Mouse (Mus musculus): ENCODE measurements around the gene Mydgf. TPM values are rescaled to one million over a fixed set of nuclear protein-coding genes. Genes with fewer than 3 reads are reported as not detected.

Mydgf gene
- polyA plus RNA-seq, 1 experiment from 2014 or later: 63.2 TPM

DNA sequence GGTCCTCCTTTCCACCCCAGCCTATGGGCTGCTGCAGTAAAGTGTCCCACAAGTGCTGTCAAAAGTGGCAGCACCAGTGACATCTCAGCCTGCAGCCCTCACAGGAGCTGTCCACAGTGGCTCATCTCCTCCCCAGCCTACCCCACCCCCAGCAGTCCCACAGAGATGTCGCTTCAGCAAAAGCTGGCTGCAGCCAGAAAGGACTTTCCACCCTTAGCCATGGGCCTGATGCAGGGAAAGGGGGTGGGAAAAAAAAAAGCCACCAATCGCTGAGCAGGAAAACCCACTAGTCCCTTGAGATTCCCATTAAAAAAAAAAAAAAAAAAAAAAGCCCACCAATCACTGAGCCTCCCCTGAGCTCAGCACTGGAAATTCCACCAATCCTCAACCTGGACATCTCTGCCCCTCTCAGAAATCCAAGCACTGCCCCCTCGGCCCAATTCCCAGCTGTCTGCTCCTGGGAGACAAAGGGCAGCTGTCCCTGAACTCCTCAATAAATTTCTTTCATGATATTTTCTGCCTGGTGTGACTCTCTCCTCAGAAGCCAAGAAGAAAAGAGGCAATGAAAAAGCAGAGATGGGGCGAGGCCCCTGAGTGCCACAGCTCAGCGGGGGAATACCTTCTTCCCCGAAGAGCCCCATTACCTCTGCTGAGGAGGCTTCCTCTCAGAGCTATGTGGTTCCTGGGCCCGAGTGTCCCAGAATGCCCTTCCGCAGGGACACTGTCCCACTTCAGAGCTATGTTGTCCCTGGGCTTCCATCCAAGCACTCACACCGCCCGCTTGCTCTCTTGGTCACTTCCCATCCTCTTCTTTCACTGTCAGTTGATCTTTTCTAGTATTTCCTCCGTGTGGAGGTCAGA is 1.8 kb upstream of the Mydgf start:
- ATAC-seq (replicated peaks): no peak
- 48% methylated on average over 11 of the region's 11 CpGs for WGBS
- no peak overlapping the region for H3K4me2 ChIP-seq (replicated peaks)
- peak overlapping the region; percentile 25 for H3K27ac ChIP-seq (replicated peaks)
- no peak overlapping the region for H3K4me3 ChIP-seq
- no peak overlapping the region for H3K9ac ChIP-seq (replicated peaks)
- peaks cover 12% of the 10 kb centered on the region for H3K4me1 ChIP-seq
- no peaks in the 10 kb centered on the region for H3K9me3 ChIP-seq
- H3K27me3 ChIP-seq: no peaks in the 10 kb centered on the region
- peaks cover 49% of the 10 kb centered on the region for H3K36me3 ChIP-seq

DNA sequence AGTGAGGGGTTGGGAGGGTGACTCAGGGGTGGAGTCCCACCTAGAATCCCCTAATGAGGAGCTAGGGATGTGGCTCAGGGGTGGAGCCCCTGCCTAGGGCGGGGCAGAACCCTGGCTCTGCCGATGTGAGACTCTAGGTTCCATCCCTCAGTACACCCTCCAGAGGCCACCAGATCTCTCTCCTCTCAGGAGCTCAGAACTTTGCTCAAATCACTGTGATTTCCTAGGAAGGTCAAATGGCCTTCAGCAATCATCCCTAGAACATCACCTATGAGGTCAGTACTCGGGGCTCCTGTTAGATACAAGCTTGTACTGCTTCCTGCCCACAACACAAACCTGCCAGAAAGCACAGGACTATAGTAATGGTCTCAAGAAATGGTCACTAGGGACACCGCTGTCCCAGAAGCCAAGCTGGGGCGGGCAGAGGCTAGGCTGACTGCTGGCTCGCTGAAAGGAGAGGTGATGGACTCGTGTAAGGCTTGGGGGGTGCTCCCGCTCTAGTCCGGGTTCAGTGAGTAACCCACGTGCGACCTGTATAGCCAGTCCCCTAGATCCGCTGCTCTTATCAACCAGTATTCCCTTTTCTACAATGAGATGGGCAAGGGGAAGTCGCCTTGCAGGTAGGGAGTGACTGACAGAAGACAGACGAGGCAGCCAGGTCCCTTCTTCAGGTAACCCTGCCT is 604 bp downstream of the Mydgf start:
- WGBS: 1% methylated on average over 14 of the region's 14 CpGs
- Histone ChIP-seq H3K27me3 (no peaks in the 10 kb centered on the region), H3K9ac (replicated peaks) (peak overlapping the region; percentile 80), H3K4me3 (peak overlapping the region; percentile 83), H3K4me1 (peaks cover 12% of the 10 kb centered on the region), H3K9me3 (no peaks in the 10 kb centered on the region), H3K4me2 (replicated peaks) (peak overlapping the region; percentile 94), H3K27ac (replicated peaks) (peak overlapping the region; percentile 61), H3K36me3 (peaks cover 45% of the 10 kb centered on the region)
- peak; percentile 49 for ATAC-seq (replicated peaks)

DNA sequence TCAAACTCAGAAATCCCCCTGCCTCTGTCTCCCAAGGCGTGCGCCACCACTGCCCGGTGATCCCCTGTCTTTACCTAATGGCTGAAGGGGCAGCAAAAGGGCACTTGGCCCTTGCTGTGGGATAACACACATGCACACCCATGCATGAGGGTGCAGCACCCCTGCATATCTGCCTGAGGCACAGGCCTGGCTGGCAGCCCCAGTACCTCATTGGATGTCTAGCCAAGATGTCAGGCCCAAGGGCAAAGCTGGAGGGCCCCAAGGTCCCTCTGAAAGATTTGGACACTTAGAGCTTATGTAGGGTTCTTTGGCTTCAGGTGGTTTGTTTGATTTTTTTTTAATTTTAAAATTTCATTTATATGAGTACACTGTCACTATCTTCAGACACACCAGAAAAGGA is 8.3 kb downstream of the Mydgf start:
- Histone ChIP-seq H3K36me3 (peaks cover 43% of the 10 kb centered on the region), H3K4me2 (replicated peaks) (no peak overlapping the region), H3K9me3 (no peaks in the 10 kb centered on the region), H3K9ac (replicated peaks) (no peak overlapping the region), H3K27ac (replicated peaks) (no peak overlapping the region), H3K4me1 (peaks cover 5% of the 10 kb centered on the region; the same call in 1 of the 2 replicates), H3K4me3 (no peak overlapping the region), H3K27me3 (no peaks in the 10 kb centered on the region)
- WGBS: 98% methylated on average over 3 of the region's 3 CpGs
- ATAC-seq (replicated peaks): no peak

DNA sequence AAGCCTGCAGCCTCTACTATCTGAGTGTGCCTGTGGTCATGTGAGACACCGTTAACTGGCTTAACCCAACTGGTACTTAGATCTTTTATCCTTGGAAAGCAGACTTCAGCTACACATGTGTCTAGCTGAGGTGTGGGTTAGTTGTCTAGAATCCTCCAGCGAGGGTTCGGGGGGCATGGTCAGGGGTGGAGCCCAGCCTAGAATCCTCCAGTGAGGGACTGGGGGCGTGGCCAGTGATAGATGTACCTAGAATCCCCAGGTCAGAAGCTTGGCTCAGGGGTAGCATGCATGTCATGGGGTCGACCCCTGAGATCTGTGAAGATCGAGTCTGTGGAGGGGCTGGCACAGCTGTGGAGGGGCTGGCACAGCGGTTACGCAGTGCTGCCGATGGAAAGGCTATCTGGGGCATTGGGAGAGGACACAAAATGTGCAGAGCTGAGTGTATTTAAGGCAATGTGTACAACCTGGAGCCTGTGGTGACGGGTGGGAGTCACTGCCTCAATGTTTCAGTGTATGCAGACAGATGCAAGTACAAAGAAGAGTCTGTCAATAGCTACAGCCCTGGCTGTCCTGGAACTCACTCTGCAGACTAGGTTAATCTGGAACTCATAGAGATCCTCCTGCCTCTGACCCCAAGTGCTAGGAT is 10.2 kb downstream of the Mydgf start:
- Histone ChIP-seq H3K4me1 (peaks cover 6% of the 10 kb centered on the region; the same call in 1 of the 2 replicates), H3K4me2 (replicated peaks) (no peak overlapping the region), H3K36me3 (peaks cover 29% of the 10 kb centered on the region), H3K27ac (replicated peaks) (no peak overlapping the region), H3K27me3 (no peaks in the 10 kb centered on the region), H3K9ac (replicated peaks) (no peak overlapping the region), H3K9me3 (no peaks in the 10 kb centered on the region), H3K4me3 (no peak overlapping the region)
- no peak for ATAC-seq (replicated peaks)
- 60% methylated on average over 10 of the region's 10 CpGs for WGBS

DNA sequence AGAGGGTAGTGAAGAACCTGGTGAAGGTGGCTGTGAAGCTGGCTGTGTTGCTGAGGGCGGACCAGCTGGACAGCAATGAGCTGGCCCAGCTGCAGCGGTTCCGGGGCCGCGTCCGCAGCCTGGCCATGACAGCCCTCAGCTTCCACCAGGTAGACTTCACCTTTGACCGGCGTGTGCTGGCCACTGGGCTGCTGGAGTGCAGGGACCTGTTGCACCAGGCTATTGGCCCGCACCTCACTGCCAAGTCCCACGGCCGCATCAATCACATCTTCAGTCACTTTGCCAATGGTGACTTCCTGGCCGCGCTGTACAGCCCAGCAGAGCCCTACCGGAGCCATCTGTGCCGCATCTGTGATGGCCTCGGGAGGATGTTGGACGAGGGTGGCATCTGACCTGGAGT is 11.8 kb downstream of the Mydgf start:
- Histone ChIP-seq H3K36me3 (peaks cover 16% of the 10 kb centered on the region), H3K4me1 (peaks cover 6% of the 10 kb centered on the region; the same call in 1 of the 2 replicates), H3K9me3 (no peaks in the 10 kb centered on the region), H3K27me3 (no peaks in the 10 kb centered on the region), H3K27ac (replicated peaks) (no peak overlapping the region), H3K4me2 (replicated peaks) (no peak overlapping the region), H3K4me3 (no peak overlapping the region), H3K9ac (replicated peaks) (no peak overlapping the region)
- WGBS: 95% methylated on average over 17 of the region's 17 CpGs
- no peak for ATAC-seq (replicated peaks)

DNA sequence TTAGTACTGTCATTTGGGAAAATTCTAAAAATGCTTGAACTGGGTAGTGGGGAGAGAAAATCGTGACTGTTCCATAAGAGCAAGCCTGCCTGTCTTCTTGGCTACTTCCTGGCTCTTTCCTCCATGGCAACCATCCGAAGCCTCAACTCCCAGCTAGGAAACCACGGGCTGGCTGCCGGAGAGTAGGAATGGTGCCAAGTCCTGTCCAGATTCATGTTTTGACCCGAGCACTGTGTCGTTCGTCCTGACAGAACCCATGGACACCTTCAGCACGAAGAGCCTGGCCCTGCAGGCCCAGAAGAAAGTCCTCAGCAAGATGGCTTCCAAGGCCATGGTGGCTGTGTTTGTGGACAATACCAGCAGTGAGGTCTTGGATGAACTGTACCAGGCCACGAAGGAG is 12.3 kb downstream of the Mydgf start:
- ATAC-seq (replicated peaks): no peak
- 78% methylated on average over 9 of the region's 9 CpGs for WGBS
- H3K27me3 ChIP-seq: no peaks in the 10 kb centered on the region
- no peak overlapping the region for H3K27ac ChIP-seq (replicated peaks)
- no peak overlapping the region for H3K9ac ChIP-seq (replicated peaks)
- no peak overlapping the region for H3K4me2 ChIP-seq (replicated peaks)
- H3K4me3 ChIP-seq: no peak overlapping the region
- peaks cover 11% of the 10 kb centered on the region for H3K36me3 ChIP-seq
- no peaks in the 10 kb centered on the region for H3K9me3 ChIP-seq
- H3K4me1 ChIP-seq: peaks cover 6% of the 10 kb centered on the region; the same call in 1 of the 2 replicates

DNA sequence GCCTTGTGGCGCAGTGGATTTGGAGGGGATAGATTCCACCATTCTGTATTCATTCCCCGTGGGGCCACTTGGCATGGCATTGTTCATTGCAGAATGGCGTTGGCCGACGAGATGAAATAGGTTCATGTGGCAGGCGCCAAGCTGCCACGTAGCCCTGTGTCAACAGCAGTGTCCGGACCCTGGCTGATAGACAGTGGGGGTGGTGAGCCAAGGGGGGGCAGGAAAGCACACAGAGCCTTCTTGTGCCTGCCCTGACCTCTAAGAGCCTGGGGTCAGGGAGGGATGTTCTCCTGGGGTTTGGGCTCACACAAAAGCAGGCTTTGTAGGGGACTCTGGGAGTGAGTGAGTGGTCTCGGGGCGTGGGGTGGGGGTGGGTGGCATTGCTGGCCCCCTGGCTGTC is 13.1 kb downstream of the Mydgf start:
- peaks cover 8% of the 10 kb centered on the region; the same call in 1 of the 2 replicates for H3K36me3 ChIP-seq
- H3K4me2 ChIP-seq (replicated peaks): no peak overlapping the region
- no peak overlapping the region for H3K27ac ChIP-seq (replicated peaks)
- 13% methylated on average over 10 of the region's 10 CpGs for WGBS
- H3K27me3 ChIP-seq: no peaks in the 10 kb centered on the region
- H3K4me1 ChIP-seq: peaks cover 6% of the 10 kb centered on the region; the same call in 1 of the 2 replicates
- H3K9ac ChIP-seq (replicated peaks): no peak overlapping the region
- ATAC-seq (replicated peaks): no peak
- no peak overlapping the region for H3K4me3 ChIP-seq
- H3K9me3 ChIP-seq: no peaks in the 10 kb centered on the region

DNA sequence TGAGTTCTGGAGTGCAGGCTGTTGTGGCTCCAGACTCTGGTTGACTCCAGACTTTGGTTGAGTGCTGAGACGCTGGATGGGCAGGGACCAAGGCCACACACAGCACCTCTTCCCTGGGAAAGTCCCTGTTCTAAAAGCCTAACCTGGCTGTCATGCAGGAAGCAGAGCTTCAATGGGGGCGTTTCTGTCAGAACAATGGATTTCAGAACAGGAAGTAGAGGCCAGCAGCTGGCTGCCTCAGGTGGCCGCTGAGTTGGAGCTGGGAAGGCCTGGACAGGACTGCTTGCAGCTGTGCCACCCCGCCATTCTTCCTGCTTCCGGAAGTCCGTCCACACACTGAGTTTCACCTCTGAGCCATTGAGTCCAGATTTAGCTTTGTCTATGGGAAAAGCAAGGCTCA is 13.9 kb downstream of the Mydgf start:
- Histone ChIP-seq H3K9me3 (no peaks in the 10 kb centered on the region), H3K27ac (replicated peaks) (no peak overlapping the region), H3K27me3 (no peaks in the 10 kb centered on the region), H3K9ac (replicated peaks) (no peak overlapping the region), H3K4me1 (peaks cover 6% of the 10 kb centered on the region; the same call in 1 of the 2 replicates), H3K4me2 (replicated peaks) (no peak overlapping the region), H3K4me3 (no peak overlapping the region), H3K36me3 (0 out of 2 replicates have a peak, but pooled peaks cover 2% of the 10 kb centered on the region)
- no peak for ATAC-seq (replicated peaks)
- WGBS: 64% methylated on average over 6 of the region's 6 CpGs

DNA sequence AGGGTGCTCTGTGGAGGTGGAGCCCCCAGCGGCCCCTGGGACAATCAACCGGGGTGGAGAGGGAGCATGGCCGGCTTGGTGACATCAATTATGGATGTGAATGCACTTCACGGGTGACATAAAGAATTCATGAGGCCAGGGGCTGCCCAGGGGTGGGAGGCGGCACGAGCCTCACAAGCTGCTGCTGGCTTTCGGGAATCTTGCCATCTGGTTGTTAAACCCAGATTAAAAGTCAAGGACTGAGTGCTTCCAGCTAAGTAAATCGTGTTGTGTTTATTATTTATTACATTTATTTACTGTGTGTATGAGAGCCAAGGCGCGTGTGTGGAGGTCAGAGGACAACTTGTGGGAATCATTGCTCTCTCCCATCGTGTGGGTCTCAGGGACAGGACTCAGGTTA is 18.0 kb downstream of the Mydgf start:
- 65% methylated on average over 11 of the region's 11 CpGs for WGBS
- H3K9ac ChIP-seq (replicated peaks): no peak overlapping the region

DNA sequence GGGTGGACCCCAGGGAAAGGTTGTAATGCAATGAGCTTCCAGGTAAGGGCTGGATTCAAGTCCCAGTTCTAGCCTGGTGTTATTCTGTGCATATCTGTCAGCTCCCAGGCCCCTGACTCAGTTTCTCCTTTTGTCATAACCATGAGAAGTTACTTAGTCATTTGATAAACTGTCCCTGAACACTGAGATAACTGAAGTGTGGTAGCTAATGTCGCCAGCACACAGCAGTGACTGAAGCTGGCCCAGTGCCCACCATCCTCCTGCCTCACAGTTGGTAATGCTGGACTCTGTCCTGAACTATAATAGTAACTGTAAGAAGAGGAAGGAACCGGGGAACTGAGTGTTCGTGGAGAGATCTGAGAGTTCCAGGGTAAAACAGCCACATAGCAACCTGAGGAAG is 19.2 kb downstream of the Mydgf start:
- H3K4me1 ChIP-seq: peaks cover 14% of the 10 kb centered on the region
- no peaks in the 10 kb centered on the region for H3K9me3 ChIP-seq
- H3K4me3 ChIP-seq: no peak overlapping the region
- WGBS: 74% methylated on average over 3 of the region's 3 CpGs
- ATAC-seq (replicated peaks): no peak
- H3K27ac ChIP-seq (replicated peaks): no peak overlapping the region
- H3K4me2 ChIP-seq (replicated peaks): no peak overlapping the region
- no peak overlapping the region for H3K9ac ChIP-seq (replicated peaks)
- no peaks in the 10 kb centered on the region; the same call in 1 of the 2 replicates for H3K27me3 ChIP-seq
- no peaks in the 10 kb centered on the region for H3K36me3 ChIP-seq

More for the DNA sequence above, 18.0 kb downstream of the Mydgf start:
- Histone ChIP-seq H3K4me1 (peaks cover 18% of the 10 kb centered on the region), H3K9me3 (no peaks in the 10 kb centered on the region), H3K4me2 (replicated peaks) (no peak overlapping the region), H3K27me3 (no peaks in the 10 kb centered on the region), H3K36me3 (no peaks in the 10 kb centered on the region), H3K4me3 (no peak overlapping the region), H3K27ac (replicated peaks) (no peak overlapping the region)
- ATAC-seq (replicated peaks): no peak

DNA sequence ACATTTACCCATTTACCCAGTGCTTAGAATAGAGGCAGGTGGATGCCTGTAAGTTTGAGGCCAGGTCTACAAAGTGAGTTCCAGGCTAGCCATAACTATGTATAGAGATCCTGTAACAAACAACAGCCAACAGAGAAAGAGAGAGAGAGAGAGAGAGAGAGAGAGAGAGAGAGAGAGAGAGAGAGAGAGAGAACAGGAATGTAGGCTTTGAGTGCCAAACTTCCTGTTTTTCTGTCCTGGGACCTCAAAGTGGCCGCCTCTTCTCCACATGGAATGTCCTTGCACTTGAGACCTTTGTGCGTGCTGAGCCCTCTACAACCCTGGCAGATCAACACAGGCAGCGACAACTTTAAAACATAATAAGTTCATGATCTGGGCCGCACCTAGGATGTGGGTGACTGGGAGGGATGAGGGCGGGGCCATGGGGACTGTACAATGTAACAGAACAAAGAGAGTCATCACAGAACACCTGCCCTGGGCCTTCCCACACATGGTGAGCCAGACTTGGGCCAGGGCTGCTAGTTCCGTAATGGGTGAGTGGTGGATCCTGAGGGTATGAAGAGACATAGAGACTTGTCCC is 20.1 kb downstream of the Mydgf start:
- H3K4me3 ChIP-seq: no peak overlapping the region
- 84% methylated on average over 6 of the region's 6 CpGs for WGBS
- no peak for ATAC-seq (replicated peaks)
- no peak overlapping the region for H3K9ac ChIP-seq (replicated peaks)
- H3K4me1 ChIP-seq: peaks cover 14% of the 10 kb centered on the region
- no peaks in the 10 kb centered on the region for H3K36me3 ChIP-seq
- H3K4me2 ChIP-seq (replicated peaks): no peak overlapping the region
- H3K27me3 ChIP-seq: no peaks in the 10 kb centered on the region; the same call in 1 of the 2 replicates
- H3K9me3 ChIP-seq: no peaks in the 10 kb centered on the region
- no peak overlapping the region for H3K27ac ChIP-seq (replicated peaks)
